Mouse (Mus musculus) left cerebral cortex, postnatal 25 days (tissue): ENCODE measurements at regions not wholly inside any gene's neighbourhood (a gene's known extent, or its start where the extent isn't known, plus 50 kb on each side); places are given as distances from the start of the nearest gene placed in this dataset.
A peak's percentile ranks its signal among the peaks of the same experiment; 100 is the strongest.

Experiments
- DNase-seq, 2 experiments: peaks; one replicate each; pipeline ENCODE4 v3.0.0; 2022; ENCODE audit warnings: low spot score in 2 of 2, mixed read lengths in 1 of 2
- intact Hi-C: fragments of 180-260 bp; cut with DNase I; formaldehyde crosslinking; loops from one replicate; pipeline ENCODE4 v1.15.1; 2025

DNA sequence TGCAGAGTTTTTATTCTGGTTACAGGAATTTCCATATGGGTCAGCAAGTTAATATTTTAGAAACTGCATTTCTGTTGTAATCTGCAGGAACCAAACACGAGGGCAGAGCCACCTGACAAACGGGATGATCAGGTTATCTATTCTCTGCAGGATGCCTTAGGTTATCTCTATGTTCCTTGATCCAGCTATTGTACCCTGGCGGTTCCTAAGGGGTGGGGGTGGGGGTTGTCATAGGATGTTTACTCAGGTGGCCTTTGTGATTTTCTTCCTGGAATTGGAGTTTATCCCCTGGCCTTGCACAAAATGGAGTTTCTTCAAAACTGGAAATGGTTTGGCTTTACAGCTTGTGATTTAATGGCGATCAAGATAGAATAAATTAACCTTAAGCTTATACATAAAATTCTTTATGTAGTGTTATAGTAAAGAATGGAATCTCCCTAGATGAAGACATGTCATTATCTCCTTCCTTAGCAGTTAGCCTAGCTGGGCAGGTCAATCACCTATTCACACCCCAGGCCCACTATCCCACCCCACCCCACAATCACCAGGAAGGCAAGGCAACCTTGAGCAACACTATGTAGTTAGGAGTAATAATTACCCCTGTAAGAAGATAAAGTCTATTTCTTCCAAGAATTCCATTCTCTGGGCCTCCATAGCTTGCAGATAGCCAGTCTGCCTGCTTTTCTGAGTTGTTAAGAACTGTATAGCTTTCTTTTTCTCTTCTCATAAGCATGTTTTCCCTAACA is 192.3 kb upstream of the B430218F22Rik start:
- no peak for DNase-seq
- intact Hi-C loops, result no loop called here

DNA sequence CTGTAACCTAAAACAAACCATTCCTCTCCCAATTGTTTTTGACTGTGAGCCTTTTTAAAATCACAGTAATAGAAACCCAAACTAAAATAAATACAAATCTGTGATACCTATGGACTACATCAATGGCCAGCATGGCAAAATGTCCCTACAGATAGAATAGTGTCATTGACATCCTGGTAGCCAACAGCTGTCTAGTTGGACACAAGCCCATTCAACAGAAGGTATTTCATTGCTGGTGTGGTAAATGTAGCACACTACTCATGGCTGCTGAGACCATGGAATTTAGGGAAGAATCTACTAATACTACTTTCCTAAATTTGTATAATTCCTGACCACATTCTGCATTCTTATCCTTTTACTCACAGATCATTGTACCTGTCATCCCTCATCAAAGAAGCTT is 178.3 kb upstream of the B430218F22Rik start:
- DNase-seq, result no peak
- intact Hi-C loops, result no loop called here

DNA sequence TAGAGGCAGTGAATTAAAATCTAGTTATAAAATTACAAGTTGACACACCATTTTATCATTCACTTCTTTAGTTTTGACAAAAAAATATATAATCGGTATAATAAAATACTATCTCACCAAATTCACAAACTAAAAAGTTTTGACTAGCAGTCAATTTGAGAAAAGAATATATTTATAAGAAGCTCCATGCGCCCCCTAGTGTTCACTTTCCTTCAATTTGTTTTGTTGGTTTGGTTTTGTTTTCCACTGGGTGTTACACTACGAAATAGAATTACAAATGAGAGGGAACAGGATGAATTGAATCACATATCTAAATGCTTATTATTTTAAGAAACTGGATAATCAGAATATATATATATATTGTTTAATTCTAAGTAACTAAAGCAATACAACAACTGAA is 159.1 kb upstream of the B430218F22Rik start:
- intact Hi-C loops, result loop anchor here (5.0 kb wide), 2 partner anchors 625 to 675 kb away; partner anchors contain the start of gene Hcn1
- DNase-seq, result peak; percentile 14 to 33

DNA sequence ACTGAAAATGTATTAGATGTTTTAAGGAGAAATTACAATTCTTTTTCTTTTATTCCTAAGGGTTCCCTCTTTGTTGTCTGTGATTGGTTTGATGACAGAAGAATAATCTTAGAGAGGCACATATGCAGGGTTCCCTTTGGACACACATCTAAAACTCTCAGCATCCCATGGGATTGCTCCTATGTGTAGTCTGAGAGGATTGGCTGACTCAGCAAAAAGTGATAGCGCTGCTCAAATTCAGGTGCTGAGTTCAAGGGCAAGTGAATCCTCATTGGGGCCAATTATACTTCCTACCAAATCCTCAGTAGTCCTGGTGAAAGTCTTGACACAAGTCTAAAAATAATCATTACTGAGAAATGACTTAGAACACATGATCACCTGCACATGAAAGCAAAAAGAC is 148.5 kb upstream of the B430218F22Rik start:
- intact Hi-C loops, result no loop called here
- DNase-seq, result no peak

DNA sequence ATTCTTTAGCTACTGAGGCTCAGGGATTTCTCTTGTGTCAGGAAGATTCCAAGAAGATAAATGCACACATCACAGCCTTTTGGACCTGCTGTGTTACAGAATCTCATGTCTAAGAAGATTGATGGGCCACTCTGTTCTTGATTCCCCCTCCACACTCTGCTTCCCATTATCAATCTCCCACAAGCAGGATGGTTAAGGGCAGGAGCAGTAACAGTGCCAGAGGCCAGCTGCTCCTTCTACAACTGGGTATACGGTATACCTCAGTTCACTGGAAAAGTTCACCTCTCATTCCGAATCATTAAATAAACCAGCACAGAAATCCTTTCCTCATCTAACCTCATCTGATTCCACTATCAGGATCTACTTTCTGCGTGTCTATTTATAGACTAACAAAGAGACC is 141.8 kb upstream of the B430218F22Rik start:
- no peak for DNase-seq
- intact Hi-C loops, result no loop called here

DNA sequence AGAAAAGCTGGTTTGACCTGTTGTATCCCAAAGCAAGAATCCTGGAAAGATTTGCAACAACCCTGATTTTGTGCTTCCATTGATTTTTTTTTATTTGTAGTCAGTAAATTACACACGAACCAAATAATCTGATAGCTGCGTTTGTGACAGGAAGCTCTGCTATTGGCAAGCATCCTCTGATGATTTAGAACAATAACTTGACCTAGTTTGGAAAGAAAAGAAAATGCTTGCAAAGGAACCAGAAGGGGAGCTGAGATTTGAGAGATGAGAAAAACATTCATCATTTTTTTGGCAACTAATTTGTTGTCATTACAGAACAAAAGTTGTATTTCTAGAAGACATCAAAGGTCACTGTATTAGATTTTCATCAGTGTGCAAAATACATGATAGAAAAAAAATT is 140.9 kb upstream of the B430218F22Rik start:
- intact Hi-C loops, result no loop called here
- DNase-seq, result no peak

DNA sequence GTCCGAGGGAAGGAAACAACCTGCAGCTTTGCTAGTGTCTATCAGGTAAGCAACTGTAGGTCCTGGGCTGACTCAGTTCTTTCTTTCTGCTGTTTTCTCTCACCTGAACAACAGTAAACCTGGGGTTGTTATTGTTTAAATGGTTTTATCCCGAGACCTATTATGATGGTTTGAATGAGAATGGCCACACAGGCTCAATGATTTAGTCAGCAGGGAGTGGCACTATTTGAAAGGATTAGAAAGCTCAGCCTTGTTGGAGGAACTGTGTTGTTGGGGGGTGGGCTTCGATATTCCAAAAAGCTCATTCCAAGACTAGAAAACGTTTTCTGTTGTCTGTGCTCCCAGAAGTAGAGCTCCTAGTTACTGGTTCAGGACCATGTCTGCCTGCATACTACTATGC is 126.8 kb upstream of the B430218F22Rik start:
- intact Hi-C loops, result no loop called here
- no peak for DNase-seq

DNA sequence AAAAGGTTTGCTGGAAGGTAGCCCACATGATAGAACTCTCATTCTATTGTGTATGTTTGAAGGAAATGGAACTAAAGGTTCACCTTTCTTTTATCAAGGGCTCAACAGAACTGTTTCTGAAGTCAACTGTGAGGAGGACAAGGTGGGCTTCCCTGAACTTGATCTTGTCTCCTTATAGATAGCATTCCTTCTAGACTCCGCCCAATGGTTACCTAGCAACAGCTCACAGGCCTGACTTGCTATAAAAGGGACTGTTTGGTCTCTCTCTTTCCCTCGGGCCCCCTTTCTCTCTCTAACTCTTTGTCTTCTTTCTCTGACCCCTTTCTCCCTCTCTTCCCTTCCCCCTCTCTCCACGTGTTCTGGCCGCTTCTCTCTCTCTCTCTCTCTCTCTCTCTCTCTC is 123.5 kb upstream of the B430218F22Rik start:
- no peak for DNase-seq
- intact Hi-C loops, result no loop called here

DNA sequence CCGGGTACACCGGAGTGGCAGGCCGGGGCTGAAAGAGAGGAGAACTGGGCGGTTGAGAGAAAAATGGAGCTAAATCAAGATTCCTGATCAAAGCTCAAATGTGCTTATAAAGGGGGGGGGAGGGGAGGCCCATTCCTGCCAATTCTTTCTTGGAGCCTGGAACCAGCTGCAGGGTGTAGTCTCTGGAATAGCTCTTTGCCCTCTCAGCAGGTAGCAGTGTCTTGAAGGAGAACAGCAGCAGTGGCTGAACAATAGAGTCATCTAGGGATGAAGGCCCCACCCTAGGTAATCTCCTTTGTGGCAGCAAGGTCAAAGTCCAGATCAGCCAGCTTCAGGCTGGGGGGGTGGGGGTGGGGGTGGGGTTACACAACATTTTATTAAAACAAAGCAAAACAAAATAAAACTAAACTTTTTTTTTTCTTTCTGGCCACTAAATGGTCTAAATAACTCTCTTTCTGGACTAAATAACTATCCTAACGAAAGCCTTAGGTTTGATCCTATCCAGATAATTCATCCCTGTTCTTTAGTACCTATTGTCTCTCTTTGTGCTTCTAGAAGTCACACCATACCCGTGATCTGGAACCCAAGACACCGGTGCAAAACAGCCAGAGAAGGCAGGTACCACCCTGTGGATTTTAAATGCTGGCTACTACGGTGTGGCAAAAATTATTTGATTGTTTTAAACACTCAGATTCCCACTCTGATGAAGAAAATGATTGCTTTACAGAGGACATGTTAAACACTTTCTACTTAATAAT is 120.5 kb upstream of the B430218F22Rik start:
- intact Hi-C loops, result no loop called here
- no peak for DNase-seq

DNA sequence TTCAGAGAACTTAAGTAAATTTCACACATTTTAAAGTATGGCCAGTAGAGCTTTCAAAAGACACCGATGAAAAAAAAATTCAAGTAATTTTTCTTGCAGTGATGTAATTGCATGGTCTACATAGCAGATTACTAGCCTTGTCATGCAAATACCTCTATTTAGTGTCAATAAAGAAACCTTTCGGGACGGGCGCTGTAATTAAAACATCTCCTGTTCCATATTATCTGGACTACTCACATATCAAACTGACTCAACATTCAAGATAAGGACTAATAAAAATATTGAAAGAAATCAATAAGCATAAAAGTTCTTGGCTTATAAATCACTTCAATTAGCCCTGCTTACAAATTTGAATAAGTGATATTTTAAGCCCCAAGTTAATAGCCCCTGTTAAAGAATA is 113.5 kb upstream of the B430218F22Rik start:
- DNase-seq, result no peak
- intact Hi-C loops, result no loop called here

DNA sequence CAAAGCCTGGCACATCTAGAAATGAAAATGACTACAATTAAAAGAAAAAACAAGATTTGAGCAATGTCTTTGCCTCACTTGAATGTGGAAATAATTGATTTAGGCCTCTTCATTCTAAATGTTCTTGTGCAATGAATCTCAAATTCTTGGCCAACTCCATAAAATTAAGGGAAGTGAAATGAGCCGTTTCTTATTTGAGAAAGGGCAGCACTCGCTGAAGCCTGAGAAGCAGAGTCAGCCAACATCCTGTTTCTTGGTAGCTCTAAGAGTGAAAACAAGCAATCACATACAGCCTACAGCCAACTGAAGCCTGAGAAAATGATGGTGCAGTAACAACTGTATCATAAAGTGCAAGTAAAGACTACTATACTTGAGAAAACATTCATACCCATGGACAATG is 105.5 kb upstream of the B430218F22Rik start:
- DNase-seq, result no peak
- intact Hi-C loops, result no loop called here

DNA sequence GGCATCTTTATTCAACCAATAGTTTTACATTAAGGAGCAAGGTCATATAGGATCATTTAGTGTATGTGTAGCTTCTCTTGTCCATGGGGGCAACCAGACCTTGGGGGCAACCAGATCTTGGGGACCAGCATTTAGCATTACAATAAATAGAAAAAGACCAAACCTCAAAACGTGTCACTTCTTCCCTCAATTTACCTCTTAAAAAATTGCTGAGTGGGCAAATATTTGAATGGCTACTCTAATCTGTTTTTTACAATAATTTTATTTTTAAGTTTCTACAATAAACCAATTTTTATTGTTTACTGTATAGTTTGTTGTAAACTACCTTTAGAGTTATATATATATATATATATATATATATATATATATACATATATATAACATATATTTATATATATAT is 92.7 kb upstream of the B430218F22Rik start:
- intact Hi-C loops, result no loop called here
- no peak for DNase-seq

DNA sequence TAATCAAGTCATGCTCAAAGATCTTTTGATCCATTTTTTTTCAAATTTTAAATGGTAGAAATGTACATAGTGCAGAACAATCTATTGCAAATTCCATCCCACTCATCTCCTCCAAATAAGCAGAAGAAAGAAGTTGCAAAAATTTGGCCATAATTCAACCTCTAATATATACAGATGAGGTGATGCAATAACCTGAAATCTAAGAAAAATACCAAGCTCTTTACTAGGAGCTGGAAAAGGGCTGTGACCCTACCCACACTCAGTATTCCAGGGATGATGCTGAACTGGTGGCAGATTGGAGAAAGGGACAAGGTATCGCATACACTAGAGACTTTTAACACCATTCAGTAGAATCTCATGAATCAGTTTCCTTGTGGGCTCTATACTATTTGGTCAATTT is 76.3 kb upstream of the B430218F22Rik start:
- no peak for DNase-seq
- intact Hi-C loops, result no loop called here

DNA sequence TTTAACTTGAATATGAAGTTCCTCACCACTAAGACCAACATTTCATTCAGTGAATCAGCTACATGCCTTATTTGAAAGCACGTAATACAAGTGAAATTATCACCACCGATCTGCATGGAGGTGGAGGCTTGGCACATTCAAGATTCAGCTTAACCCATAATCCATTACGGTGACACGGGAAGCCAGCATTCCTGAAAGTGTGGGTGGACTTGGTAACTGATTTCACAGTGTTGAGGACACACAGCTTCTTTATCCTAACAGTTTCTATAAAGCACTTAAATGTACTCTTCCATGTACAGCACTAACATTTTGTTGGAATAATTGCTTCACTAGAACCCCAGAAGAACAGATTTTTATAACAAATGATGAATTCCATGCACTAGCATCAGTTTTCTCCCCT is 72.8 kb upstream of the B430218F22Rik start:
- DNase-seq, result peak in 1 of 2 experiments; percentile 5
- intact Hi-C loops, result no loop called here
